Mouse (Mus musculus) small intestine, adult 2 months (tissue): Measurements from ENCODE around the gene Tnik. TPM values are rescaled to one million over a fixed set of nuclear protein-coding genes. Genes with fewer than 3 reads are reported as not detected.

Experiments
- H3K27ac ChIP-seq: fragments of 200-500 bp; 2 replicates; pipeline ENCODE4 v1.5.1; 2012; ENCODE audit warnings: low read depth, low read length, control low read depth, inconsistent platforms; ENCODE audit not compliant: insufficient read depth
- H3K27me3 ChIP-seq: fragments of 200-500 bp; 2 replicates; pipeline ENCODE4 v1.6.1; 2012; ENCODE audit warnings: mild to moderate bottlenecking, moderate library complexity, low read length, inconsistent platforms; ENCODE audit not compliant: control insufficient read depth, insufficient read depth
- H3K36me3 ChIP-seq: fragments of 200-500 bp; 2 replicates; pipeline ENCODE4 v1.6.1; 2012; ENCODE audit warnings: mild to moderate bottlenecking, low read length, control low read depth, inconsistent platforms; ENCODE audit not compliant: control insufficient read depth, insufficient read depth
- H3K4me1 ChIP-seq: fragments of 200-500 bp; 2 replicates; pipeline ENCODE4 v1.6.1; 2012; ENCODE audit warnings: low read length, inconsistent platforms, mixed read lengths; ENCODE audit not compliant: control insufficient read depth, insufficient read depth, insufficient read length
- H3K4me3 ChIP-seq: fragments of 200-500 bp; 2 replicates; pipeline ENCODE4 v1.5.1; 2012; ENCODE audit warnings: low read depth, mild to moderate bottlenecking, control low read depth, inconsistent platforms, low read length, moderate library complexity
- CTCF ChIP-seq: fragments of 200-500 bp; IDR thresholded peaks from 2 replicates; pipeline ENCODE4 v1.5.1; 2012; ENCODE audit warnings: low read depth, mild to moderate bottlenecking, control low read depth, inconsistent platforms, low read length, moderate library complexity, mixed read lengths; ENCODE audit not compliant: insufficient replicate concordance, insufficient read length; ENCODE audit errors: extremely low read depth
- POLR2A ChIP-seq: fragments of 200-500 bp; IDR thresholded peaks from 2 replicates; pipeline ENCODE4 v1.6.1; 2012; ENCODE audit warnings: low read depth, mild to moderate bottlenecking, control low read depth, inconsistent platforms, low read length, moderate library complexity
- WGBS: fragments of 180-500 bp; shearing (Covaris S2); methylation state at CpG from one replicate; pipeline ENCODE4 v1.1.7; 2018; 5-methylcytosine and 5-hydroxymethylcytosine counted together
- polyA plus RNA-seq: library from polyadenylated mRNA; depleted of rRNA; stranded (reverse); fragments of >200 nt; gene quantifications from 2 replicates; pipeline ENCODE4 v1.2.3, GENCODE M21; 2012

The Tnik gene
- polyA plus RNA-seq, 1 experiment = 10.8 TPM

DNA sequence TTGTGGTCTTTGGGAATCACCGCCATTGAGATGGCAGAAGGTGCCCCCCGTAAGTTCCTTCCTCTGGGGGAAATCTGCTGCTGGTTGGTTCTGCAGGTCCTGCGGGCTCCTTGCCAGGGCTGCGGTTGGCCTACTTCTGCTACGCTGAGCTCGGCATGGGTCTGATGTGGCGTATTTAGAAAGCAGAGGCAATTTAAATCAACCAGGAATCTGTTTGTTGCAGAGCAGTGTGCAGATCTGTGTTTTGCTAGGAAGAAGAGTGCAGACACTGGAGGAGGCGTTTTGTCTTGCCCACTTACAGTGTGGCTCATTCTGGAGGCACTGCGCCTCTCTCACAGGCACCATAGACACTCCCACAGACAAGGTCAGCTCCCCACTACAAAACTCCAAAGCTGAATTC, 291.9 kb downstream of the Tnik start:
- no peaks in the 10 kb centered on the region for H3K27me3 ChIP-seq
- TF ChIP-seq POLR2A (no peak), CTCF (no peak)

DNA sequence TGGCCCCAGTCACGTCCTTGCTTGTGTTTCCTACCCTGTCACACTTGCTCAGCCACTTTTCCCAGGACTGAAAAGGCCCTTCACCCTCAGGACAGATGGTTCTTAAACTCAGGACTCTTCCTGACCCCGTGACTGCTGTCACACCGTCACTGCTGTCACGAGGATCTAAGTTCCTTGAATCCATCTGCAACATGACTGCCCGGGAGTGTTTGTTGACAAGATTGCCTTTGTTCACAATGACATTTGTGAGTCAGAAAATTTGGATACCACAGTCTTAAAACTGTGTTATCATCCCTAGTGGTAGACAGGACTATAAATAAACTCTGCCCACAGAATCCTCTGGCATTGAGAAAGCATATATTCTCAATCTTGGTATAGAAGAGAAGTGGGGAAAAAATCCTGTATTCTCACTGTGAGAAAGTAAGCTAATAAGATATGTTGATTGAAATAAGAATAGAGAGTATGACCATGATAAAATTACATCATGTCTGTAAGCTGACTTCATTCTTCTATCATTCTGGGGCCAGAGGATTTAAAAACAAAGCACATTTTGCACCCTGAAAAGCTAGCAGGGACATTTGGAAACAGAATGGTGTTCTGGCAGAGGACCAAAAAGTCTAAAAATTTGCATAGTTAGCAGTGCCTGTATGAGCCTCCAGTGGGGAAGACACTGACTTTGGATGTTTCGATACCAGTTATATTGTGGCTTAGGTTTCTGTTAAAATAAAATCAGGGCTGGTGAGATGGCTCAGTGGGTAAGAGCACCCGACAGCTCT, 293.0 kb downstream of the Tnik start:
- no peak overlapping the region for H3K4me3 ChIP-seq
- H3K27ac ChIP-seq = no peak overlapping the region
- peaks cover 20% of the 10 kb centered on the region for H3K36me3 ChIP-seq
- H3K27me3 ChIP-seq = no peaks in the 10 kb centered on the region
- TF ChIP-seq CTCF (no peak), POLR2A (no peak)
- H3K4me1 ChIP-seq = no peaks in the 10 kb centered on the region
- 70% methylated on average over 7 of the region's 7 CpGs for WGBS

More for the DNA sequence above, 291.9 kb downstream of the Tnik start:
- H3K36me3 ChIP-seq = peaks cover 20% of the 10 kb centered on the region
- no peak overlapping the region for H3K27ac ChIP-seq
- 83% methylated on average over 9 of the region's 9 CpGs for whole genome bisulfite sequencing
- H3K4me1 ChIP-seq = no peaks in the 10 kb centered on the region
- H3K4me3 ChIP-seq = no peak overlapping the region

DNA sequence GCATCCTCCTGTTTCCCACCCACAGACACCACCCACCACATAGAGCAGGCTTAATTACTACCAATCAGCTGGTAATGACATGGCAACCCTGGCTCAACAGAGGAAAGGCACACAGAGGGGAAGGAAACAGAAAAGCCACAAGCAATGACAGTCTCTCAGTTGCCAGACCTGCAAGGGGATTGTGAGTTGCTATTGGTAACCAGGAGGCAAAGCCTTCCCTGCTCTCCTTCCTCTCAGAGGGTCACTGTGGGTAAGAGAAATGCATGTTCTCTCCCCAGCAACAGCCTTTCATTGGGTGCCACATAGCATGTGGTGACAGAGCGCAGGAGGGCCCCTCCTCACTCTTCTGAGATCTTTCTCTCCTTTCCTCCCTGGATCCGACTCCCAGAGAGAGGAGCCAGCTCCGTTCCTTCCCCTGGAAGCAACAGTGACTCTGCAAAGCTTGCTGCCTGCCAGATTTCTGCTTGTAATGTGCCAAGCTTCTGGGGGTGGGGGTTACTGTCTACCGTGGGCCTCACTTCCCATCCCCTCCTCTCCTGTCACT, 295.4 kb downstream of the Tnik start:
- H3K27me3 ChIP-seq = no peaks in the 10 kb centered on the region
- no peak overlapping the region for H3K4me3 ChIP-seq
- no peak overlapping the region for H3K27ac ChIP-seq
- H3K36me3 ChIP-seq = peaks cover 18% of the 10 kb centered on the region
- TF ChIP-seq POLR2A (no peak), CTCF (no peak)
- peaks cover 10% of the 10 kb centered on the region for H3K4me1 ChIP-seq
- WGBS = 71% methylated on average over 4 of the region's 4 CpGs

DNA sequence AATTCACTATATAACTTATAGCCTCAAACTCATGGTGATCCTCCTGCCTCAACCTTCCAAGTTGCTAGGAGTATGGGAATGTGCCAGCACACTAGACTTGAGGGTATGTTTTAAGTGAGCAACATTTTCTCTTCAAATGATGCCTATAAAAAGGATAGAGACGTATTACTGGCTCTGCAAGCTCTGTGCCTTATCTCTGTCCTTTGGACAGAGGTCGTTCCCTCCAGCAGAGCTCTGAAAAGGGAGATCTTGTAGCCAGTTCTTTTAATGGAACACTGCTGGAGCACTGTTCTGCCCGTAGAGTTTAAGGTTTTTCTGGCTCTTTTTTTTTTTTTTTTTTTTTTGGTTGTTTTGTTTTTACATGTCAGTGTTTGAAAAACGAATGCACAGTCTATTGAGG, 298.4 kb downstream of the Tnik start:
- H3K4me3 ChIP-seq = no peak overlapping the region
- no peaks in the 10 kb centered on the region for H3K27me3 ChIP-seq
- H3K4me1 ChIP-seq = peaks cover 14% of the 10 kb centered on the region
- no peak for TF ChIP-seq CTCF
- no peak for TF ChIP-seq POLR2A
- H3K27ac ChIP-seq = peak overlapping the region; percentile 53; the same call in 1 of the 2 replicates
- H3K36me3 ChIP-seq = peaks cover 14% of the 10 kb centered on the region
- WGBS = 27% methylated on average over 4 of the region's 4 CpGs

DNA sequence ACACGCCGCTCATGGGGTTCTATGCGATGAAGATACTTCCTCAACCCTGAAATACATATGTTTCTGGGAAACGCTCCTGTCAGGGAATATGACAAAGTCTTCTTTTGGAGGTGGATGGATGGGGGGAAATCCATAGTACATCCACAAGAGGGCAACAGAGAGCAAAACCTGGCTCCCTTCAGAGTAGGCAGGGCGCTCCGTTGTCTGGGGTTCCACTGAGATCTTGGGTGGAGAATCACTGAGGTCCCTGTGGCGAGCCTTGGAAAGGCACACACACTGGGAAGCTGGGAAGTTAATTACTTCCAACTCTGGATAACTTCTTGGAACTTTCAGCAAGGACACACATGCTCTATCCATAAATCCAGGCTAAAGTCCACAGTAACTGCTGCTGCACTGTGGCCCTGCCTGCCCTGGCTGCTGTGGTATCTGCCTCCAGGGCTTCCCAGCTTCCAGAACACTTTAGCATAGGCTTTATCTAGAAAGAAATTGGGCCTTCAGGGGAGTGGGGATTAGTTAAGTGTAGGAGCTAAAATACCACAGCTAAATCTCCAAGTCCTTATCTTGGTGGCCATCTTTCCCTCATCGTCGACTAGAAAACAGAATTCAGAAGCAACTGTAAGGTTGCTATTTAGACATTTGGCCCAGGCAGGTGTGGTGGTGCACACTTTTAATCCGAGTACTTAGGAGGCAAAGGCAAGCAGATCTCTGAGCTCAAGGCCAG, 299.8 kb downstream of the Tnik start:
- Histone ChIP-seq H3K4me3 (no peak overlapping the region), H3K4me1 (peaks cover 14% of the 10 kb centered on the region), H3K27me3 (no peaks in the 10 kb centered on the region), H3K36me3 (peaks cover 8% of the 10 kb centered on the region), H3K27ac (peak overlapping the region; percentile 93)
- 33% methylated on average over 10 of the region's 10 CpGs for WGBS
- no peak for TF ChIP-seq POLR2A
- peak; percentile 66; the same call in 1 of the 2 replicates for TF ChIP-seq CTCF

DNA sequence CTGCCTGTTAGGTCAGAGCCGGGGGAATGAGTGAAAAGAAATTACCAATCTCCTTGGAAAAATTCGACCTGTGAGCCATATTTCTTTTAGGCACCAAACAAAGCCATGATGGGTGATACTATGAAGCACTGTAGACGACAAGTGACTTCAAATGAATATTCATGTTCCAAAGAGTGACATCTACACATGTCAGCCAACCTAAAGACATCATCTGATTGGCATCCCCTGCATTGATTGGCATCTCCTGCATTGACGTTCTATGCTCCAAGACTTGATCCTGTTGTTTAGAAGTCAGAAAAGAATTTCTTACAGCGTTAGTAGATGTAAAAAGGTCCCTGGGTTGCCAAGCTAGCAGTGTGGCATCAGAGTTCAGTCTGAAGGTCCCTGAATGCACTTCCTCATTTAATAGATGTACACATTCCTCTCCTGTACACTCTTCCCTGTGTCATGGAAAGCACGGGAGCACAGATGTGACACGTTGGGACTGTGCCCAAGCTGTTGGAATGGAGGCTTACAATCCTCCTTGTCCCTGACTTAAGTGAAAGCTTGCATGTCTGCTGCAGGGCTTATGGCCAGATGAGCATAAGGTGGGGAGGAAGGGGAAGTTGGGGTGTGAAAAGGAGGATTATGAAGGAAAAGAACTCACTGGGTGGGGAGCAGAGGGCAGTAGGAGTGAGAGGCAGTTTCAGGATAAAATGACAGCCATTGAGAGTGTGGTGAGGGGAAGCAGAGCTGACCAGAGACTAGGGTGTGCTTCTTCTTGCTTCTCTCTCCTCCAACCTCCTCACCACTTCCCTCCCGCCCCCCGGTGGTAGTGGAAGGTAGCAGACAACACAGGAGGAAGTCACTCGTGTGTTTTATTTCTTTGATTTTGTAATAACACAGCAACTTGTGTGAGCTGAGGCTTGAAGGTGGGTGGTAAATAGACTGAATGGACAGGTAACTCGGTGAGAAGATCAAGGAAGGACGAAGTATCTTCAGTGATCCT, 301.6 kb downstream of the Tnik start:
- Histone ChIP-seq H3K27me3 (no peaks in the 10 kb centered on the region), H3K27ac (peak overlapping the region; percentile 50; the same call in 1 of the 2 replicates), H3K36me3 (peaks cover 5% of the 10 kb centered on the region), H3K4me3 (no peak overlapping the region), H3K4me1 (peaks cover 14% of the 10 kb centered on the region)
- WGBS = 75% methylated on average over 12 of the region's 12 CpGs
- TF ChIP-seq POLR2A (no peak), CTCF (peak; percentile 26; the same call in 1 of the 2 replicates)
